Mouse (Mus musculus): ENCODE measurements at regions not wholly inside any gene's neighbourhood (a gene's known extent, or its start where the extent isn't known, plus 50 kb on each side); places are given as distances from the start of the nearest gene placed in this dataset.

- DNase-seq (ENCODE audit: low spot score in 2 of 2): peak in 1 of 2 experiments; percentile 34
Observed at GRCm38 (mm10) chr1:119308719-119309365, 113.2 kb downstream of the Inhbb start.

- DNase-seq (ENCODE audit: low spot score in 2 of 2): no peak
Observed at GRCm38 (mm10) chr1:119305315-119305976, 116.6 kb downstream of the Inhbb start.

DNA sequence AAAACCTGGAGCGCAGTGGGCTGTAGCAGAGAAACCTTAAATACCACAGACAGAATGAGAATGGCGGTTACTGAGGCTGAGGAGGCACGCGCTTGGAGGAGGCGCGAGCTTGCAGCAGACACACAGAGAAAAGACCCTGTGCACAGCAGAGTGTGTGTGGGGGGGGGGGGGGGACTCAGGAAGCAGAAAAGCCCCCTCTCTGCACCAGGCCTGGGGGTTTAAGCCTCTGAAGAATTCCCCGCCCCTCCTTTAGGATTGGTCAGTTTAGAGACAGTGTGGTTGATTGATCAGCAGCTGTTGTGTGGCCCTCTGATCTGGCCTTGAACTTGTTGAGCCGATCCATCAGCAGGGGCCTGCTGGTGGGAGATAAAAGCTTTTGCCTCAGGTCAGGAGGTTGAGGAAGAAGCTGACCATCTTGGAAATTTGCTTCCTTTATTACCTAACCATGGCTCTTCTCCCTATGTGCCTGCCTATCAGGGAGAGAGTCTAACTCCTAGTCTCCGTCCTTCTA is 117.5 kb downstream of the Inhbb start:
- no peak for DNase-seq (ENCODE audit: low spot score in 2 of 2)

GRCm38 (mm10) chr1:119302349-119302995 is 119.6 kb downstream of the Inhbb start:
- DNase-seq (ENCODE audit: low spot score in 2 of 2): no peak

GRCm38 (mm10) chr1:119301931-119302330 is 120.1 kb downstream of the Inhbb start:
- no peak for DNase-seq (ENCODE audit: low spot score in 2 of 2)

DNA sequence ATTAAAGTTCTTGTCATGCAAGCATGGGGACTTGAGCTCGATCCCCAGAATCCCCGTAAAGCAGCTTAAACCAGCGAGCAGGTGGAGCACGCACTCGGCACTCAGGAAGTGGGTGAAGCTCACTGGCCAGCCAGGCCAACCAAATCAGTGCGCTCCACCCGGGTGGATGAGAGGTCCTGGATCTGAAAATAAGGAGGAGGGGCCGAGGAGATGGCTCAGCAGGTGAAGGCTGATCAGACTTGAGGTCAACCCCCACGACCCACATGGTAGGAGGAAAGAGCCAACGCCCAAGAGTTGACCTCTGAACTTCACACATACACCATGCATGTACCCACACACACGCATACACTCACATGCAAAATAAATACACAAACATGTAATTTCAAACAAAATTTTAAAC is 120.8 kb downstream of the Inhbb start:
- no peak for DNase-seq (ENCODE audit: low spot score in 2 of 2)

DNA sequence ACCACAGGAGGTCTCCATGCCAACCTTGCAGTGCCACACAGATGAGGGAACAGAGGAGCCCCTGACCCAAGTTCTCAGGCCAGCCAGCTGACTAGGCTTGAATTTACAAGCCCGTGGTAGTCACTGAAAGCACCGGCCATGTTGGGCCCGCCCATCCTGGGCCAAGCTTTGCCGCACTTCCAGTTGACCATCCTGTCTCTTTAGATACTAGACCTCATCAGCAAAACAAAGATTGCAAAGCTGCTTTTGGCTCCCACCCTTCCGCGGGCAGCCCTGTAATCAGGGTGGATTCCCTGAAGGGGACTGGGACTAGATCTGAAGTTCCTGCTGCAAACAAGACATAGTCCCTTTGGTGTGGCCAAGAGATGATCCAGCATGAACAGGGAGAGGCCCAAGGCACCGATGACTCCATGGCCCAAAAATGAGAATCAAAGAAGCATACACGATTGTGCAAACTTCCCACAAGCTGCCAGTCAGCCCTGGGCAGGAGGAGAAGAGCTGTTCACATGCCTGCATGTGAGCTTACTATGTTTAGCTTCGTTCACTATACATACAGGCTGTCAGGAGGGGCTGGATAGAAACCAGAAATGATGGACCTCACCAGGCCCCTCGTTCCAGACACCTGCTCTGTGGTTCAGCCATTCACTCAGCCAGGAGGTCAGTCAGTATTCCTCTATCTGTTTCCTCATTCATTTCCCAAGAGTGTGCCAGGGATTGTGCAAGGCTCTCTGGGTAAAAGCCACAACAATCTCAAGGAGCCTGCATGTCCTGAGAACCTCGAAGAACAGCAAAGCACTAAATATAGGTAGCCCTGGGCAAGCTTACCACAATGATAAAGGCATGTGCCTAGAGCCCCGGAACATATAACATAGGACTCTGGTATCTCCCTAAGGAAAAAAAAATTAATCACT is 122.0 kb downstream of the Inhbb start:
- DNase-seq (ENCODE audit: low spot score in 2 of 2): no peak

GRCm38 (mm10) chr1:119298696-119299230 is 123.3 kb downstream of the Inhbb start:
- no peak for DNase-seq (ENCODE audit: low spot score in 2 of 2)

DNA sequence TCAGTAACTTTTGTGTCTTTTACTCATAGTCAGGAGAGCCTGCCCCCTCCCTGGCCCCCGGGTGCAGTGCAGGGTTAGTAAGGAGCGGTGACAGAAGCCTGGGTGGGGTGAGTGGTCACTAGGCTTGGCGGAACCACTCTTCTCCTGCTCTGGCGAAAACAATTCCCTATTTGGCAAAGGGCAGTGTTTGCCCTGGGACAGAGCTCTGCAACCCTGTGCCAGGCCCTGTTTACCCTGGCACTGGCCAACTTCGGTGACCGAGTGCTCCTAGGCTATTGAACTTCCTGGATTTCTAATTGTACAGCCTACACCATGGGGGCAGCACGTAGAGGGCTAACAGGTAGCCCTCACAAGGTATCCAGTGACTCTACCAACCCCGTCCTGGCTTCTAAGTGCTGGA is 126.9 kb downstream of the Inhbb start:
- DNase-seq (ENCODE audit: low spot score in 2 of 2): no peak

- DNase-seq (ENCODE audit: low spot score in 2 of 2): no peak
Observed at GRCm38 (mm10) chr1:119293839-119294238, 128.2 kb downstream of the Inhbb start.

DNA sequence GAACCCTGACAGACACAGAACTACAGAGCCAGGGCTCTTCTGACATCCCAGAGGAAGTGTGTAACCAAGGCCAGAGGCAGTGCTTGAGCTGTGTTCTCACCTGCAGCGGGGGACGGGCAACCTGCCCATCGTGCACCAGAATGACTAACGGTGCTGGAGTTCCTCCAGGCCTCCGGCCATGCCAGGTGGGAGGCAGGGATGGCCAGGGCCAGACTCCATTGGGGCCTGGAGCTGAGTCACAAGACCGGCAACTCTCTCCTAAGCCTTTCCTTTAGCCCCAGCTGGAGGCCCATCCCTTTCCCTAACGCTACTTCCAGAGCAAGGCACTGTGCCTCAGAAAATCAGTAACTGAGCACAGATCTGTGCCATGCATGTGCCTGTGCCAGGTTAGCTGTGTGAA is 129.8 kb downstream of the Inhbb start:
- no peak for DNase-seq (ENCODE audit: low spot score in 2 of 2)

DNA sequence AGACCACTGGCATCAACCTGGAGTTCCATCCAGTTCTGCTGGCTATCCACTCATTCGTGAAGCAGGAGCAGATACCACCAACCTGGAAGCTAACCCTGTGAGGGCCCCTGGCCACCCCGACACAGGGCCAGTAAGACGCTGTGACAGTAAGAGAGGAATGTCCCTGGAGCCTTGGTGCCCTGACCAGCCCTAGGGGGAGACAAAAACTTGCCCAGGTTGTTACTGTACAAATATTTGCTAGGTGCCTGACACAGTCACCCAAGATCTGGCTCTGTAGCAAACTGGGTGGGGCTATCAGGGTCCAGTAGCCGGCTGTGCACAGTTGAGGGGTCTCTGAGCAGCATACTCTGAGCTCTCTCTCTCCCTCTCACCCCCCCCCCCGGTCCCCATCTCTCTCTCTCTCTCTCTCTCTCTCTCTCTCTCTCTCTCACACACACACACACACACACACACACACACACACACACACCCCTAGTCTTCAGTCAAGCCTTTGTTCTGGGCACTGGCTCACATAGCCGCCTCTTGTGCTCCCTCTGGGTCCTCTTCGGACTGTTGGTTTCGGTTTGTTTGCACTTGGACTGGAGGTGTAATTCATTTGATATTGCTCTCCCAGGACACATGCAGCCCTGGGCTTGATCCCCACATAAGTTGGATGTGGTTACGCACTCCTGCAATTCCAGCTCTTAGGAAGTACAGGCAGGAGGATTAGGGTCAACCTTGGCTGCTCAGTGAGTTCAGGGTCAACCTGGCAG is 131.7 kb downstream of the Inhbb start:
- no peak for DNase-seq (ENCODE audit: low spot score in 2 of 2)

- no peak for DNase-seq (ENCODE audit: low spot score in 2 of 2)
Observed at GRCm38 (mm10) chr1:119289516-119290164, 132.4 kb downstream of the Inhbb start.

DNA sequence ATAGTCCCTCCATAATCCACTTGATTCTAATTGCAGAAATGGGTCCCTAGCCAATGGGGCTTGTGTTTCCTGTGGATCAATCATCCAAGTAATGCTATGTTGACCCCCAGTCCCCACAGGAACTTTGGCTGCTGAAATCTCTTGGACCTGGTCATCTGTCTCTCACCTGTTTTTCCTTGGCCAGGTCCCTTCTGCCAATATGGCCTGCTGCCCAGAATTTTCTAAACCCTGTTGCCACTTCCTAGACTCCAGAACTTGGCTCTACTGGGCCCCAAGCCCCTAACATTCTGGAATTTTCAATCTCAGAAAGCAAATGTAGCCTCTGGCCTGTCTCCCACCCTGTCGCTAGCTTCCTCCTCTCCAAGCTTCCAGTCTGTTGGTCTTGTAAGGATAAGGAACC is 139.6 kb downstream of the Inhbb start:
- DNase-seq (ENCODE audit: low spot score in 2 of 2): no peak

GRCm38 (mm10) chr1:119279261-119279660 is 142.8 kb downstream of the Inhbb start:
- no peak for DNase-seq (ENCODE audit: low spot score in 2 of 2)

DNA sequence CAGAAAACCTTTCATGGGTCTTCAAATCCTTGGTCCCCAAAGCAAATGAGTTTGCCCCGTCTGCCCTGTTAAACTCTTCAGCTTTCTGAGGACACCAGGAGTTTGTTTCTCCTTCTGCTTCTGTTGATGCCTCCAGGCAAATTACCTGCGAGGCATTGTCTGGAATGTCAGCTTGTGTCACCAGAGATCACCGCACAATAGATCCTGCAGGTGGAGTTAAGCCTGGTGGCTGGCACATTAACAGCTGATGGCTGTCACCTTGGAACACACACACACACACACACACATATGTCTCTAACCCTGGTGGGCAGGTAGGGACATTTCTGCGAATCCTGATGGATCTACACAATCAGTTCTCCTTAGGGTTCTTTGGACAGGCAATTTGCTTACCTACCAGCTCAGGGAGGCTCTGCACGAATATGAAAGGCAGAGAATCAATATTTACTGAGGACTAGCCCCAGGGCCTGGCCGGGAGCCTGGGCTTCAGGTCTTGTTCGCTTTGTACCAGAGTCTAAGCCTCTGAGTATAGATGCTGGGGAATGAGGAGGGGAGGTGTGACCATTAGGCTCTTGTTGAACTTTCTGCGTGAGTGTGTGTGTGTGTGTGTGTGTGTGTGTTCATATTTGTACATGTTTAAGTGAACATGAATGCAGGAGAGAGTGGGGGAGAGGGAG is 143.4 kb downstream of the Inhbb start:
- DNase-seq (ENCODE audit: low spot score in 2 of 2): no peak

DNA sequence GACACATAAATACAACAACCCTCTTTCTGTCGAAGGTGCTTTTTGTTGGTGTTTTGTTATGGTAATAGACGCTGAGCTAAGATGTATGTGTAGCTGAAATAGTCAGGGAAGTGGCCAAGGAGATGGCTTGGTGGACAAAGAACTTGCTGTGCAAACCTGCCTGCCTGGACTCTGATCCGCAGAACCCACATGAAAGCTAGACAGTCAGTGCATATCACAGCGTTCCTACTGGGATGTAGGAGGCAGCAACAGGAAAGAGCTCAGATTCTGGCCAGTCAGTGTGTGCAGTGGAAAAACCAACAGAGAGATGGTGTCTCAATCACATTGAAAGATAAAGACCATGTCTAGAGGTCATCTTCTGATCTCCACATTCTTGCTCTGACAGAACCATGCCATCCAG is 144.1 kb downstream of the Inhbb start:
- no peak for DNase-seq (ENCODE audit: low spot score in 2 of 2)

- no peak for DNase-seq (ENCODE audit: low spot score in 2 of 2)
Observed at GRCm38 (mm10) chr1:119266013-119266412, 156.0 kb downstream of the Inhbb start.

GRCm38 (mm10) chr1:119265192-119265891 is 156.7 kb downstream of the Inhbb start:
- no peak for DNase-seq (ENCODE audit: low spot score in 2 of 2)
